Comparison of ENCODE assay signal across 18 mouse cellular contexts in the genomic region with DNA sequence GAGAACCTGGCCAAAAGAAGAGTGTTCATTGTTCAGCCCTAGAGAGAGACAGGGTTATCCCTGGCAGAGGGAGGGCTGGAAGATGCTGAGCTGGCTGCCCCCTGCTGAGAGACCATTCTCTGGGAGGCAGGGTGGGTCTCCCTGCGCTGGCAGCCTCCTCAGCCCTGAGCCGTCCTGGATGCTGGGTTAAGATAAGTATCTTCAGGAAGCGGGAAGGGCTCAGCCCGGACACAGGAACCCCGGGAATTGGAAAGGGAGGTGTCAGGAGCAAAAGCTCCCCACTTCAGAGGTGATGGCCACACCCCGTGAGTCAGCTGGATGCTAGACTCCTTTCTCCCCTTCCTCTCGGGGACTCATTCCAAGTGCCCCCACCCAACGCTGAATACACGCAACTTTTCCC.
DNase-seq lines count a peak whose midpoint lies in the region; ATAC-seq and TF ChIP-seq lines count a peak whose summit lies in the region.
"Had no signal": no experiment of that assay in that cellular context is flagged by ENCODE, and none has a peak within 500 bp of the region (broad histone marks: within the 10 kb centered on the region; RNA-seq: fewer than 3 reads in every experiment).

No protein-coding gene starts in this region.

- peaks cover 4% of the 10 kb centered on the region; the same call in 1 of the 2 replicates for H3K9me3 ChIP-seq in kidney, embryonic 16.5 days (ENCODE audit: low read length)
- H3K9me3 ChIP-seq: embryonic facial prominence, embryonic 15.5 days; forebrain, embryonic 12.5 days; liver, embryonic 13.5 days; midbrain, embryonic 13.5 days had no signal

- H3K4me3 ChIP-seq in cerebellum, adult 2 months (replicated peaks; ENCODE audit: insufficient read depth, low read depth, low read length), result no peak overlapping the region
- H3K4me3 ChIP-seq in kidney, adult 2 months (ENCODE audit: insufficient read depth, low read depth, low read length), result no peak overlapping the region
- H3K4me3 ChIP-seq in kidney, embryonic 16.5 days (ENCODE audit: low read length), result no peak overlapping the region
- H3K4me3 ChIP-seq: embryonic facial prominence, embryonic 15.5 days; forebrain, embryonic 12.5 days; liver, embryonic 13.5 days; midbrain, embryonic 13.5 days; myocyte had no signal

- no peaks in the 10 kb centered on the region for H3K27me3 ChIP-seq in cerebellum, adult 2 months (ENCODE audit: control insufficient read depth, insufficient read depth, low read length)
- H3K27me3 ChIP-seq in kidney, adult 2 months (replicated peaks; ENCODE audit: control insufficient read depth, insufficient read depth, low read length), result no peaks in the 10 kb centered on the region
- H3K27me3 ChIP-seq in kidney, embryonic 16.5 days (ENCODE audit: insufficient read depth, low read length), result no peaks in the 10 kb centered on the region
- H3K27me3 ChIP-seq: embryonic facial prominence, embryonic 15.5 days; forebrain, embryonic 12.5 days; liver, embryonic 13.5 days; midbrain, embryonic 13.5 days; Patski had no signal

- no peak overlapping the region for H3K4me2 ChIP-seq in kidney, embryonic 16.5 days (replicated peaks; ENCODE audit: low read depth, low read length)
- H3K4me2 ChIP-seq: embryonic facial prominence, embryonic 15.5 days; forebrain, embryonic 12.5 days; hindbrain, embryonic 14.5 days; liver, embryonic 13.5 days; midbrain, embryonic 13.5 days had no signal

- no peak overlapping the region for H3K27ac ChIP-seq in cerebellum, adult 2 months (ENCODE audit: insufficient read depth, low read length)
- H3K27ac ChIP-seq in kidney, adult 2 months (ENCODE audit: insufficient read depth, low read depth, low read length), result no peak overlapping the region
- no peak overlapping the region for H3K27ac ChIP-seq in kidney, embryonic 16.5 days (ENCODE audit: low read length)
- H3K27ac ChIP-seq: embryonic facial prominence, embryonic 15.5 days; forebrain, embryonic 12.5 days; hindbrain, embryonic 14.5 days; kidney, postnatal 0 days; liver, embryonic 13.5 days; midbrain, embryonic 13.5 days had no signal

- no peak for ATAC-seq in kidney, embryonic 16.5 days (ENCODE audit: low FRiP score, low TSS enrichment)
- ATAC-seq: midbrain, embryonic 13.5 days; Patski had no signal

- no peak for TF ChIP-seq CTCF in cerebellum, adult 2 months (IDR thresholded peaks at IDR 0.05; ENCODE audit: borderline replicate concordance, insufficient read depth, low read depth, low read length)
- no peak for TF ChIP-seq CTCF in kidney, adult 2 months (conservative IDR thresholded peaks at IDR 0.05; ENCODE audit: insufficient read depth, insufficient read length, low read depth, low read length)

- no peak for TF ChIP-seq POLR2A in cerebellum, adult 2 months (IDR thresholded peaks at IDR 0.05; ENCODE audit: borderline replicate concordance, insufficient read depth, low read length)
- no peak for TF ChIP-seq POLR2A in kidney, adult 2 months (IDR thresholded peaks at IDR 0.05; ENCODE audit: low read depth, low read length)

- 85% methylated on average over 9 of the region's 9 CpGs for WGBS in cerebellum, adult 2 months
- WGBS in kidney, adult 2 months, result 69% methylated on average over 9 of the region's 9 CpGs
- 58% methylated on average over 9 of the region's 9 CpGs for WGBS in kidney, embryonic 16.5 days

- no peak overlapping the region for H3K9ac ChIP-seq in kidney, embryonic 16.5 days (replicated peaks; ENCODE audit: low read length)
- H3K9ac ChIP-seq: embryonic facial prominence, embryonic 15.5 days; forebrain, embryonic 12.5 days; hindbrain, embryonic 14.5 days; liver, embryonic 13.5 days; midbrain, embryonic 13.5 days had no signal

- intact Hi-C loops in left cerebral cortex, postnatal 36 days (cut with DNase I), result no loop called here

- no peaks in the 10 kb centered on the region for H3K36me3 ChIP-seq in kidney, adult 2 months (ENCODE audit: control insufficient read depth, insufficient read depth, low read length)
- no peaks in the 10 kb centered on the region for H3K36me3 ChIP-seq in kidney, embryonic 16.5 days (ENCODE audit: insufficient read depth, low read length)
- H3K36me3 ChIP-seq: embryonic facial prominence, embryonic 15.5 days; forebrain, embryonic 12.5 days; liver, embryonic 13.5 days; midbrain, embryonic 13.5 days had no signal

- no peaks in the 10 kb centered on the region; the same call in 1 of the 2 replicates for H3K4me1 ChIP-seq in cerebellum, adult 2 months (ENCODE audit: control insufficient read depth, insufficient read depth, low read length)
- H3K4me1 ChIP-seq in kidney, adult 2 months (ENCODE audit: control insufficient read depth, insufficient read depth, low read length), result no peaks in the 10 kb centered on the region
- H3K4me1 ChIP-seq in kidney, embryonic 16.5 days (ENCODE audit: insufficient read depth, low read length), result 0 out of 2 replicates have a peak, but pooled peaks cover 3% of the 10 kb centered on the region
- H3K4me1 ChIP-seq: forebrain, embryonic 12.5 days; liver, embryonic 13.5 days; midbrain, embryonic 13.5 days had no signal

- DNase-seq in cerebellum, postnatal 10 days, result peak; percentile 19 to 23
- DNase-seq in cerebellum, adult 2 months, result no peak
- peak; percentile 78 for DNase-seq in kidney, adult 2 months
- DNase-seq in kidney, postnatal 14 days, result peak; percentile 44
- DNase-seq in left cerebral cortex, postnatal 36 days (ENCODE audit: low spot score in 2 of 2), result no peak
- DNase-seq in left cerebral cortex, adult 18-20 months (ENCODE audit: low spot score in 2 of 2), result no peak
- DNase-seq in left cerebral cortex, adult 9 months (ENCODE audit: low spot score in 2 of 2), result no peak
- DNase-seq: adrenal gland, postnatal 10 days; cerebellum, adult 8-10 months; liver, embryonic 13.5 days had no signal

Comparison
In these comparisons a context has a peak if more than half of its experiments do, and no peak if none do; other contexts are left out.
1. DNase-seq: peak in cerebellum, postnatal 10 days (2 of 2), kidney, adult 2 months (single experiment) and kidney, postnatal 14 days (single experiment); none in cerebellum, adult 2 months (0 of 2), left cerebral cortex, postnatal 36 days (0 of 2), left cerebral cortex, adult 18-20 months (0 of 2) and left cerebral cortex, adult 9 months (0 of 2).